Mouse (Mus musculus): Measurements from ENCODE around the gene Btbd9. TPM values are rescaled to one million over a fixed set of nuclear protein-coding genes. Genes with fewer than 3 reads are reported as not detected.

The Btbd9 gene
- total RNA-seq, 2 experiments from 2014 or later = 95.6 to 106 TPM

DNA sequence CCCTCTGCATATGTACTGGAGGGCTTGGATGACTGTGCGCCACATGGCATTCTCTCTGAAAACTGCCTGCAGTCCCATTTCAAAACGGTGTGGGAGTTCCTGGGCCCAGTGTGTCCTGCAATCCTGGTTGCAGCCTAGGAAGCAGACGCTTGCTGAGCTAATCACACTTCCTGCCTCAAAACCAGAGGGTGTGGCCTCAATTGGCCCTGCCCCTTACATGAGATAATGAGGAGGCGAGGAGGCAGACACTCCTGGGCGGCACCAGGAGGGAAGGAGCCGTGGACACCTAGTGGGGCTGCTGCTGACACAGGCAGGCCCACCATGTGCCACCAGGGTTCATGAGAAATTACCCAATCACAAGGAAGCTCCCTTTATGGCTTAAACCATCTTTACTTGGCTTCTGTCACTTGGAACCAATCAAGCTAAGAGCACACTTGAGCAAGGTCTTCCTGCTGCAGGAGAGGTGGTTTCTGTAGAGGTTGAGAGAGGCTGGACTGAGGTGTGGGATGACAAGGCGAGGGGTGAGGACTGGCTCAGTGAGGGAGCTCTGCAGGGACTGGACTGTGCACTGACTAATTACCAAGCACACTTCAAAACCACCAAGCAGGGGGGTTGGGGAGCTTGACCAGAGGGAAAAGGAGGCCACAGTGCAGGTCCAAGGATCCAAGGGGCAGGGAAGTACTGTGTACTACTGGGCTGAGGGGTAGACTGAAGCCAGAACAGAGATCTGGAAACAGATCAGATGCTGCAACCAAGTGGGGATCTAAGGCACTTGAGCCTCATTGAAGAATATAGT, 295.8 kb downstream of the Btbd9 start:
- intact Hi-C loops (cut with DNase I) = no loop called here
- no peak for DNase-seq (ENCODE audit: low spot score in 2 of 2)

DNA sequence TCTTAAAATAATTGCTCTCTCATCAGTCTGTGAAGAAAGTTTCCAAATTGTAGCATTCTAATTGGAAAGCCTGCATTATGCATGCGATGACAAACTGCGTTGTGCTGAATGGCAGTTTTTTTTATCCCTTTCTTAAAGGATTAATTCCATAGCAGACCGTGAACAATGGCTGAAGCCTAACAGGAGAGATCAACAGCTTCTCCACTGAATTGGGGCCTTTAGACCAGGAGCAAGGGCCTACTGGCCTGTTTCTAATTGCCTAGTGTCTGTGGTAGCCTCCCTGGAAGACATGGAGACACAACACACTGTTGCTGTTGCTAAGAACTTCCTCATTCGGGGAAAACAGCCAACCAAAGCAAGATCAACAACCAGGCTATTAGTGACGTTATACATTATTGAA, 296.6 kb downstream of the Btbd9 start:
- intact Hi-C loops (cut with DNase I) = no loop called here
- DNase-seq (ENCODE audit: low spot score in 2 of 2) = no peak

DNA sequence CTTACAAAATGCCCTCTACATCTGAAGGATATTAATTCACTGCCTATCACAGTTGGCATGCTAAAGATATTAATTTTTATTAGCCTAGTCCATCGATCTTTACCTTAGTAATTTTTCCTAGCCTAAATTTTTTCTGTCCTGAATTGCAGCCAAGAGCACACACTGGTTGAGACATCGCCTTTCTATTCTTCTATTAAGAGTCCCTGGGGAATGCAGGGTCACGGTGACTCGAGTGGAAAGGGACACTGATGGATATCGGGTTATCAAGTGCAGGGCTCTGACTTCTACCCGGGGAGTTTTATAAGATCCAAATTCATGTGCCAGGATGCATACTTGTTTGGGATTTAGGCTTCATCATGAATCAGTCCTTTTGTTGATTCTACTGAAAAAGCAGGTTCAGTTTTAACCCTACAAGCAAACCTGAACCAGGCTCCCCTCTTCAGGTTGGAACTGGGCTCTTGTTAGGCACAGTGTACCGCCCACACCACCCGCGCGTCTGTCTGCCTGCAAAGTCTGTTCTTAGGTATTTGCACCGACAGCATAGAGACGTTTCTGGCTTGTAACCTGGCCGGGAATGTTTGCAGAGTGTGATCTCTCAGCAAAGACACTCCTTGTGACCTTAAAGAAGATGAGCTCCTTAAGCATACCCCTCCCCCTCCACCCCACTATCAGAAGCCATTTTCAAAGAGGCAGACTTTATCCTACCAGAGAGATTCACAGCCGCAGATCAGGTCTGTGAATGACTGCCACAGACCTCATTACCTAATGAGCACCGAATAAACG, 297.5 kb downstream of the Btbd9 start:
- intact Hi-C loops (cut with DNase I) = no loop called here
- peak; percentile 39 to 49 for DNase-seq (ENCODE audit: low spot score in 2 of 2)

- intact Hi-C loops (cut with DNase I) = no loop called here
- DNase-seq (ENCODE audit: low spot score in 2 of 2) = no peak
Measured at GRCm38 (mm10) chr17:30276477-30276876, 299.8 kb downstream of the Btbd9 start.

- peak; percentile 38 to 62 for DNase-seq (ENCODE audit: low spot score in 2 of 2)
- intact Hi-C loops (cut with DNase I) = no loop called here
Measured at GRCm38 (mm10) chr17:30272769-30273168, 303.5 kb downstream of the Btbd9 start.

- peak; percentile 53 to 85 for DNase-seq (ENCODE audit: low spot score in 2 of 2)
- intact Hi-C loops (cut with DNase I) = no loop called here
Measured at GRCm38 (mm10) chr17:30269136-30270063, 306.9 kb downstream of the Btbd9 start.

- DNase-seq (ENCODE audit: low spot score in 2 of 2) = no peak
- intact Hi-C loops (cut with DNase I) = no loop called here
Measured at GRCm38 (mm10) chr17:30268456-30268855, 307.8 kb downstream of the Btbd9 start.

DNA sequence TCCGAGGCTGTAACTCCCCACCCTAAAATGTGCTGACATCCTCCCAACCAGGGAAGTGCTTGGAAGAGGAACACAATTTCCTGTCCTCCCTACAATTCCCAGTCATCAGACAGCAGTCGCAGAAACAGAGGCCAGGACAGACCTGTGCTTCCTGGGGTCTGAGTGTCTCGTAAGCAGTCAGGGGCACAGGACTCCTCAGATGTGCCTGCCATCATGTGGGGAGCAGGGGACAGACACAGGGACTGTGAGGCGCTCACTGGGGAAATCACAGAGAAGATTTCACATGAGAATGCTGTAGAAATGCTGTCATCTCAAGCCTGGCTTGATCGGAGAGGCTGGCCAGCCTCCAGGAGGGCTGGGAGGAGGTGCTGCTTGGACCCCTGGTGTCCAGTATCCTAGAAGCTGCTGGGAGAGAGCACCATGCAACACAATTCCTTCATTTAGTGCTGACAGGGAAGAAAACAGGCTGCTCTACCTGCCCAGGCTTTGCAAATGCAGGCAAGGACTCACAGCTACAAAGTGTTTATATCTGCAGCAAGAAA, 308.8 kb downstream of the Btbd9 start:
- intact Hi-C loops (cut with DNase I) = no loop called here
- DNase-seq (ENCODE audit: low spot score in 2 of 2) = no peak

GRCm38 (mm10) chr17:30263535-30263934, 312.8 kb downstream of the Btbd9 start:
- intact Hi-C loops (cut with DNase I) = no loop called here
- no peak for DNase-seq (ENCODE audit: low spot score in 2 of 2)

DNA sequence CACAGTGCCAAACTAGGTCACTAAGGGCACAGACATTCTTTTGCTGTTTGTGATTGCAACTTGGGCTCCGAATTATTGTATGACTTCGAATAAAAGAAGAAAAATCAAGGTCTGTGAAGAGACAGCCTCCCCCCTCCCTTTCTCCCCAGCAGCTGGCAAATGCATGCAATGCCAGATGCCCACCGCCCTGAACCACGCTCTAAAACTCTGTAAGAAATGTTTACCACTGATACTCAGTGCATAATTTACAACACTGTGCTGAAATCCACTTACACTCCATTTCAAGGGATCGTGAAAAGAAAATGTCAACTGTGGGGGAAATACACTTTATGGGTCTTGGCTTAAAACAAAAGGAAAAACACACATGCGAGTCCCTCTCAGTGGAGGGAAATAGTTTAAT, 313.3 kb downstream of the Btbd9 start:
- intact Hi-C loops (cut with DNase I) = no loop called here
- DNase-seq (ENCODE audit: low spot score in 2 of 2) = no peak

- DNase-seq (ENCODE audit: low spot score in 2 of 2) = no peak
- intact Hi-C loops (cut with DNase I) = no loop called here
Measured at GRCm38 (mm10) chr17:30262440-30262839, 313.8 kb downstream of the Btbd9 start.

GRCm38 (mm10) chr17:30261983-30262340, 314.3 kb downstream of the Btbd9 start:
- intact Hi-C loops (cut with DNase I) = no loop called here
- no peak for DNase-seq (ENCODE audit: low spot score in 2 of 2)

DNA sequence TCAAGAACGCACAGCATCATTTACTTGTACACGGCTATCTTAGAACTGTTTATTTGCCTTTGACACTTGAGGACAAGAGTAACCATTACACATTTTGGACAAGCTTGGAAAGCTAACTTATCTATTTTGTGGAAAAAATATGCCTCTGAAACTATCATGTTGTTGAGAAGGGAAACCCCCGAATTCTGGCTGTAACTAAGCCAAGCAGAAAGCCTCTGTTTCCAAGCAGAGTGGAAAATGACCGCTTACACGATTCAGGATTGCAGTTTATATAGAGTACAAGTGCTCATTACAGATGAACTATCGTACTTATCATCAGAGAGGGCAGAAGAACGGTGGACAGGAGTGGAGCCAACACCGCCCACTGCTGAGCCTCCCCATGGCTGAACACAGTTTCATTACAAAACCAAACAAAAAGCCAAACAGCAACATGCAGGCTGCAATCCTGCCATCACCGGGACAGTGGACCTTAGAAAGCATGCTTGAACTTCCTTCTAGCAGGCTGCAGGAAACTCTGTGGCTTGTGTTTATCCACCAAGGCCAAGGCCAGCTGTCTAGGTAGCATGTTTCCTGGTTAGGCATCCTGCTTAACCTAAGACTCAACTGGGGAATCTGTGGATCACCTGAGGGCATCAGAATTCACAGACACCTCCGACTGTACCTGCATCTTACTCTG, 314.8 kb downstream of the Btbd9 start:
- DNase-seq (ENCODE audit: low spot score in 2 of 2) = no peak

DNA sequence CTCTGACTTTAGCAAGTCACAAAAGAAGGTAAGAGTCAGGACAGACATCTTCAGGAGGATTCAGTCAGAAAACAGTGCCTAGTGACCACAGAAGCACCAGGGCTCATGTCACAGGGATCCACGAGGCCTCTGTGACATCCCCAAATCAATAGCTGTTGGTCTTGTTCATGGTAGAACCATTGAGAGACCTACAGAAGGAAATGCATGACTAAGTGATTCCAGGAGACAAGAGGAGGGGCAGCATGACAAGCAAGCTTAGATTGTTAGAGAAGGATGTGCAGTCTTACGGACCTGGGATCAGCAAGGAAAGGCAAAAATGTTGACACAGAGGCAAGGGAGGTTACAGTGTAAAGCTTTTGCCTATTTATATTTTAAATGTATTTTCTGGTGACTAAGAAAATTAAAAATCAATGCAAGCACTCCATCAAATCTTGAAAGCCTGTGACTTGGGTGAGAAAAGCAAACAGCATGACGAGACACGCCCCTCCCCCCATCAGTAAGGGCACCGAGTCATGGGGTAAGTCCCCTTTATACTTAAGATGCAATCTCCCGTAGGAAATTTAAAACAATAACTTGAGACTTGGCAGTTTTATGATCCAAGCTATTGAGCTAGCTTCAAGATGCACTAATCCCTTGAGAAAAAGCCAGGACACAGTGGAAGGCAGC, 315.5 kb downstream of the Btbd9 start:
- intact Hi-C loops (cut with DNase I) = no loop called here
- DNase-seq (ENCODE audit: low spot score in 2 of 2) = no peak

More for the DNA sequence above, 314.8 kb downstream of the Btbd9 start:
- intact Hi-C loops (cut with DNase I) = no loop called here

DNA sequence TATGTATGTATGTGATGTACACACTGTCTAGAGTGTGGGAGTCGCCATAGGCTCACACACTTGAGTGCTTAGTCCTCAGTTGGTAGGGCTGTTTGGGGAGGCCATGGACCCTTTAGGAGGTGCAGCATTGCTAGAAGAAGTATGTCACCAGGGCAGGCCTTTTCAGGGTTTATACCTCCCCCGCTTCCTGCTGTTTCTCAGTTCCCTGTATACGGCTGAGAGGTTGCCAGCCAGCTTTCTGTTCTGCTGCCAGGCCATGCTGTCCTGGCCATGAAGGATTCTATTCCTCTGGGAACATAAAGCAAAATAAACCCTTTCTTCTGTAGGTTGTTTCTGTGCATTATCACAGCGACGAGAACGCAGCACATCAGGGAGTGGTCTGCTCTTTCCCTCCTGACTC, 316.4 kb downstream of the Btbd9 start:
- intact Hi-C loops (cut with DNase I) = no loop called here
- DNase-seq (ENCODE audit: low spot score in 2 of 2) = no peak

DNA sequence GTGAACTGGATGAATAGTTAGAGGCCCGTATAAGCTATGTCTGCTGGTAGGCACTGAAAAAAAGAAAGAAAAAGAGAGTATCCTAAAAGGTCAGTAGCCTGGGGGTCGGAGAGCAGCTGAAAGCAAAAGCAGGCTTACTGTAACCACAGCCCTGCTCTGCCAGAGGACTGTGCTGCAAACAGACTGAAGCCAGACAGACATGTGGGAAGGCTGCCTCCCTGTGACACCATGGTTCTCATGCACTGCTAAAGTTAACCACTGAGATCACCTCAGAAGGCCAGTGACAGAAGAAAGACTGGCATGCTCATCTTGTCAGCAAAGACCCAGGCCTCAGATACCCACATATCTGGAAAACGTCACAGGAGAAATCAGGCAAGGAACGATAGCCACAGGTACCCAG, 317.8 kb downstream of the Btbd9 start:
- intact Hi-C loops (cut with DNase I) = no loop called here
- no peak for DNase-seq (ENCODE audit: low spot score in 2 of 2)

DNA sequence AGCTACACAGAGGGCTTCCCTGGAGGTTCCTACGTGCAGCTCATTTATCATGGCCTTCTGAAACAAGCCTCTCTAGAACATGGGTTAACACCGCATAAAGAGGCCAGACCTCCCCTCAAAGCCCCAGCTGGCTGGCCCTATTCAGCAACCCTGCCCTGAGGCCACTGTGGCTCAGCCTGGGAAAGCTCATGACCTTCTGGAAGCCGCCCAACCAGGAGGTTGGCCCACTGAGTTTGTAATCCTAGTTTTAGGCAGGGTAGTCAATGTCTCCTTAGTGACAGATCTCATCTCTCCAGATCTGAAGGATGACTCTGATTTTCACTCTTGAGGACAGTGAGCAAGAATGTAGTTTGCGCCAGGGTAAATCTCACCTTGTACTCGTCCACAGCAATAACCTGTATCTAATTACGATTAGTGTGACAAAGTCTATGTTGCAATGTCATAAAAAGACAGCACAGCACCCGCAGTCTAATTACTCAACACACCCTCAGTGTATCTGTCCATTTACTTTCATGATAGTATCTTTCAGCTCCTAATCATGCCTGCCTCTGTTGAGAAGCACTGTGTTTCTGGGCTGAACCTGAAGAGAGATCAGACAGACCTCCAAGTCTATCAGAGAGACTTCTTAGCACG, 320.2 kb downstream of the Btbd9 start:
- intact Hi-C loops (cut with DNase I) = no loop called here
- no peak for DNase-seq (ENCODE audit: low spot score in 2 of 2)

DNA sequence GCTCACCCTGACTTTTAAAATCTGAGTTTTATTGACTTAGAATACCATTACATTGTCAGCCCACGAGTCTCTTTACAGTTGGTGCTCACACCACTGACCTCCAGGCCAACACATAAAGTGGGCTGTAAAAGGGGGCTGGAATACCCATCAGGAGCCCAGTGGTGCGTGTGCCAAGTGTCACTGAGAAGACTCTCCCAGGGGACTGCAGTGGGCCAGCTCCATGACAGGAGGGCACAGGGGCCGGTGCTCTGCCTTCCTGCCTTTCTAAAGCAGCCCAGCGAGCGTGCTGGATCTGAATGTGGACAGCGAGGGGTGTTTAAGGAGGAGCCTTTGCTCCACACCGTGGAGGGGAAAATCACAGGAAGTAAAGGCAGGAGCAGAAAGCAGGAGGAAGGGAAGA, 322.4 kb downstream of the Btbd9 start:
- intact Hi-C loops (cut with DNase I) = no loop called here

More for the DNA sequence above, 322.4 kb downstream of the Btbd9 start:
- DNase-seq (ENCODE audit: low spot score in 2 of 2) = no peak
